Mouse (Mus musculus): ENCODE results near the gene Camkk2.

Gene Camkk2
- long read RNA-seq, experiment 1, full-length matches to known transcripts = 12 of 22 reads
- long read RNA-seq, experiment 1, partial matches to known transcripts = 1 of 22 reads
- long read RNA-seq, experiment 1, other reads (novel, unspliced or antisense) = 9 of 22 reads
- long read RNA-seq, experiment 2, transcript Camkk2-211 (16 exons, 2,751 nt) = major isoform, 7 of 19 reads
- long read RNA-seq, experiment 2, transcript Camkk2-202 (5 exons, 1,084 nt) = minor isoform, 6 of 19 reads
- long read RNA-seq, experiment 2, partial matches to known transcripts = 2 of 19 reads
- long read RNA-seq, experiment 2, other reads (novel, unspliced or antisense) = 4 of 19 reads

DNA sequence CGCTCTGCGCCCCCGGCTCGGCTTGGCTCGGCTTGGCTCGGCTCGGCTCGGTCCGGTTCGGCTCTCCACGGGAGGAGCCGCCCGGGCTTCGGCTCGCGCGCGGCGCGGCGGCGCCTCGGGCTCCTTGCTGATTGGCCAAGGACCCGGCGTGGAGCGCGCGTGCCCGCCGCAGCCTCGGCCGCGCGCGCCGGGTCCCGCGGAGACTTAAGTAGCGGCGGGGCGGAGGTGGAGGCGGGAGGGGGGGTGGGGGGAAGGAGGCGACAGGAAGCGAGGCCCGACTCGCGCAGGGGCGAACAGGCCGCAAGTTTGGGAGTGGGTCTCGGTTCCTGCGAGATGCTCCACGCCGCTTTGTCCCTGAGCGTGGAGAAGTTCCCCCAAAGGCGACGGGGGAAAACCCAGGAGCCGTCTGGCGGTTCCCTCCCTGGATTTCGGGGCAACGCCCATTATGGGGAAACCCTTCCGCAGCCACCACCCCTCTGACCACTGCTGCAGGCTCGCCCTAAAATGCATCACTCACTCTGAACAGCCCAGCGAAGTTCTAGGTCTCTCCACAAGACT lies at the start of gene Camkk2:
Gene Camkk2, minus strand, starts transcription at position 133 of the 558 bp plus-strand sequence.
- intact Hi-C loops (cut with DNase I) = no loop called here

DNA sequence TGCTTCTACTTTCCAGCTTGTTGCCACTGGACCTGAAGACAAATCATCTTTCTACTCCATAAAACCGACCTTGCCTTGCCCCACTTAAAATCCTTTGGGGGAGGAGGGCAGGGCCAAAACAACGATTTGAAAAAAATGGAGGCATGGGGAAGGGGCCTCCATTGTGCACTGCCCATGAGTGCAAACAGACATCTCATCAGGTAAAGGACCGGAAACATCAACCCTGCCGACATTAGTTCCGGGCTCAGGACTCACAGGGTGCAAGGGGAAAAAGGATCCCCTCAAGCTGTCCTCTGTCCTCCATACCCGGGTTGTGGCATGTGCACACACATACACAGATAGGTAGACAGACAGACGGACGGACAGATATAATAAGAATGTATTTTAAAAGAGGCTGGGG lies 45.9 kb upstream of the Camkk2 start:
- intact Hi-C loops (cut with DNase I) = no loop called here

DNA sequence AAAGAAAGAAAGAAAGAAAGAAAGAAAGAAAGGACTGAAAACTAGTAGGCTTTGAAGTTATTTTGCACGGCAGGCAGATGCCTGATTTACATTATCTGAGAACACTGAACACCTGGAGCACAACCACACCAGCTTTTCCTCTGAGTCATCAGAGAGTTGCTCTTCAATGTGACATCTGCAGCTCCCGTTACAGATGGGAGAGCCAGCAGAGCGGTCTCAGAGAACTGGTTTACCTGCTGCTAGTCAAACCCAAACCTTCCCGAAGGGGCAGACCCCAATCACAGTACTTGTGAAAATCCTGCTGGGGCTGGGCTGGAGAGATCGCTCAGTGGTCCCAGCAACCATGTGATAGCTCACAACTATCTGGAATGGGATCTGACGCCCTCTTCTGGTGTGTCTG lies 45.2 kb upstream of the Camkk2 start:
- intact Hi-C loops (cut with DNase I) = no loop called here

DNA sequence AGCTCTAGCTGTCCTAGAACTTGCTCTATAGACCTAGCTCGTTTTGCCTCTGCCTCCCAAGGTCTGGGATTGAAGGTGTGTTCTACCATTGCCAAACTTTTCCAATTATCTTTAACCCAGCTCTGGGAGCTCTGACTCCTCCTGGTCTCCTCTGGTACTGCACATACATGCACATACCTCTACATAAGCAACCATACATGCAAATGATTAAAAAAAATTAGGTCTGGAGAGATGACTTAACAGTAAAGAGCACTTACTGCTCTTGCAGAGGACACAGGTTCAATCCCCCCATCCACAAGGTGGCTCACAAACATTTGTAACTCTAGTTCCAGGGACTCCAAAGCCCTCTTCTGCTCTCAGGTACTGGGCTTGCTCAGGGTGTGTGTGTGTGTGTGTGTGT lies 44.8 kb upstream of the Camkk2 start:
- intact Hi-C loops (cut with DNase I) = no loop called here

DNA sequence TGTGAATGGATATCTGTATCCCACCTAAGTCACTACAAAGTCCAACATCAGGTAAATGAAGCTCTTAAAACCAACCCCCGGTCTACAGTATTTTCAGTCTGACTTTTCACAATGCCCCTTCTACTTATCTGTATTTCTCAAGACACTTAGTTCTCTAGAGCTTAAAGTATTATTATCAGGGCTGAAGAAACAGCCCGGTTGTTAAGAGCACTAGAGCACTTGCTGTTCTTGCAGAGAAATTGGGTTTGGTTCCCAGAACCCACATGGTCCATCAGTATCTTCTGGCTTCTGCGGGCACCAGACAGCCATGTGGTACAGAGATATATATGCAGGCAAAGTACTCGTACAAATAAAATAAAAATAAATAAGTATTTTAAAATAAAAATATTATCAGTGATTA lies 43.2 kb upstream of the Camkk2 start:
- intact Hi-C loops (cut with DNase I) = no loop called here

DNA sequence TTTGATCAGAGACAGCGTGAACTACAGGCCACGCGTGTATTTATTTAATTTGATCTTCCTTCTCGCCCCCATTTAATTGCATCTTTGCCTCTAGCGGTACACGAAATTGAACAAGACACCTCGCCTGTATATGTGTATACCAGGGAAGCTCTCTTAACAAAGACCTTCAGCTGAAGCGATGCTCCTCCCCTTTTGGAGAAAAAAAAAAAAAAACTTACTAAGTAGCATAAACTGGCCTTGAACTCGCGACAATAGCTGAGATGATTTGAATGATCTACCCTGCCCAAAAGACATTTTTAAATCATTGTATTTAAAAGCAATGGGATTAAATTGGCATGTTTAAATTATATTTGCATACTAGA lies 42.3 kb upstream of the Camkk2 start:
- intact Hi-C loops (cut with DNase I) = no loop called here

DNA sequence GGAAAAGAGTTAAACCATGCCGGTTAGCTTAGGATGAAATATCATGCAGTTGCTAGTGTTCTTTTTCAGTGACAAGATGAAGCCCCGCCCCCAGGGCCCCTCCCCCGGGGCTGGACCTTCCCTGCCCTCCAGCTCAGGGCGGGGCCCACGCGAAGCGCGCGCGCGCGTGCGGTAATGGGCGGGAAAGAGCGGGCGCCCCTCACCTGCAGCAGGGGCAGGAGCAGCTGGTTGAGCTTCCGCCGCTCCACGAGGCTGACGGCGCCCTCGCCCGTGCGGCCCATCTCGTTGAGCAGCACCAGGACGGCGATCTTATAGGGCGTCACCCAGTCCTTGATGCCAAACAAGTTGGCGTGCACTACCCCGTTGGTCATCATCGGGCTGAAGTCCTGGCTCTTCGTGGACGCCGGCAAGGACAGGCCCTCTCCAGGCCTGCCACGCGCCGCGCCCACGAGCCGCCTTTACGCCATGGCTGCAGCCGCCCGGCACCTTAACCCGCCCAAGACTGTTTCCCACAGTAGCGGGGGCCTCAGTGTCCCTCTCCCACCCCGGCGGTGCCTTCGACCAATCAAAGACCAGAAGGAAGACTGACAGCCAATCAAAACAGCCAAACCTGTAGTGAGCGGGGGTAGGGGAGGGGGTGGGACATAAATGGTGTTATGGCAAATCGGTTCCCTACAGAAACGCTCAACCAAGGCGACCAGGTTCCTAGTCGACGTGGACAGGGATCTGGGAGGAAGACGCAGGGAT lies 41.7 kb upstream of the Camkk2 start, which contains the start of gene Anapc5:
Gene Anapc5, minus strand, starts transcription at position 563 of the 747 bp plus-strand sequence.
- intact Hi-C loops (cut with DNase I) = no loop called here

DNA sequence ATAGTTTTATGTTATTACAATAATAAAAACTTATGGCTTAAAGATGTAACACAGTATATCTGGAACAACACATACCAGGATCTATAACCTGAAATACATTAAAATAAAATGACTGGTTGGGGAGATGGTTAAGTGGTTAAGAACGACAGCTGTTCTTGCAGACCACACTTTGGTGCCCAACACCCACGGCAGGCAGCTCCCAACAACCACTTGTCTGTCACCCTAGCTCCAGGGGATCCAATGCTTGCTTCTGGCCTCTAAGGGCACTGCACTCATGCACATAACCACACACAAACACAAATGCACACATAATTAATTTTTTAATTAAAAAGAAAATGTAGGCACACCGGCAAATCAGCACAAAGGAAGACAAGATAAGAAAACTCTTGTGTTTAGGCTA lies 33.5 kb upstream of the Camkk2 start:
- intact Hi-C loops (cut with DNase I) = loop anchor here (5.0 kb wide), 2 partner anchors 40 to 70 kb away; partner anchors contain the start of gene Rnf34

DNA sequence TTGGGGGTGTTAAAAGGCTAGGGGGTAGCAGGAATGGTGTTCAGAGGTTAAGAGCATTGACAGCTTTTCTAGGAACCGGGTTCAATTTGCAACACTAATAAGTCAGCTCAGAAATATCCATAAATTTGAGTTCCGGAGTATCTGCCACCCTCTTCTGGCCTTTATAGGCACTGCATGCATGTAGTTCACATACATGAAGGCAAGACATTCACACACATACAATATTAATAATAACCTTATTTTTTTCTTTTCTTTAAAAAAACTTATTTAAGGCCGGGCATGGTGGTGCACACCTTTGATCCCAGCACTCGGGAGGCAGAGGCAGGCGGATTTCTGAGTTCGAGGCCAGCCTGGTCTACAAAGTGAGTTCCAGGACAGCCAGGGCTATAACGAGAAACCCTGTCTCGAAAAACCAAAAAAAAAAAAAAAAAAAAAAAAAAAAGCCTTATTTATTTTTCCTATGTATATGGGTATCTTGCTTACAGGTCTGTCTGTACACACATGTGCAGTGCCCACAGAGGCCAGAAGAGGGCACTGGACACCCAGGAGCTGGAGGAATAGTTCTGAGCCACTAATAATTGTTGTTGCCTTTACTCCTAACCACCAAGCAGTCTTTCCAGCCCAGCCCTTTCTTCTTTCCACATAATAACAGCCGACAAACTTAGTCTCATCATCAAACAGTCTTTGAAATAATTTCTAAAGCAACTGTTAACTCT lies 32.3 kb upstream of the Camkk2 start:
- intact Hi-C loops (cut with DNase I) = loop anchor here (5.0 kb wide), 2 partner anchors 41 to 71 kb away; partner anchors contain the start of gene Rnf34

DNA sequence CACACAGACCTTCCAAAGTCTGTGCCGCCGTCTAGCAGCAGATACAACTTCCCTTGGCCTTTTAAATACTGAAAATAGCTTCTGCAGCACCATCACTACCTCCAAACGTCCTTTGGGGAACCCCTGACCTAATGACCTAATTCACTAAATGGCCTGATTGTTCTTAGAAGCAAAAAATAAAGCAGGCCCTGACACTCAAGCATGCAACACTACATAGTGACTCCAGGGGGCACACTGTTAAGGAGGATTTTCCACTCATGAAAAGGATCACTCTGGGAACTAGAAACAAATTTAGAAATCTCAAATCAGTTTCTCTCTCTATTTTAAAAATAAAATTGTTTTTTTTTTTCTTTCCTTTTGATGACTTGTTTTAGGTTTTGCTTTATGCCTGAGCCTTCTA lies 26.3 kb upstream of the Camkk2 start:
- intact Hi-C loops (cut with DNase I) = no loop called here

DNA sequence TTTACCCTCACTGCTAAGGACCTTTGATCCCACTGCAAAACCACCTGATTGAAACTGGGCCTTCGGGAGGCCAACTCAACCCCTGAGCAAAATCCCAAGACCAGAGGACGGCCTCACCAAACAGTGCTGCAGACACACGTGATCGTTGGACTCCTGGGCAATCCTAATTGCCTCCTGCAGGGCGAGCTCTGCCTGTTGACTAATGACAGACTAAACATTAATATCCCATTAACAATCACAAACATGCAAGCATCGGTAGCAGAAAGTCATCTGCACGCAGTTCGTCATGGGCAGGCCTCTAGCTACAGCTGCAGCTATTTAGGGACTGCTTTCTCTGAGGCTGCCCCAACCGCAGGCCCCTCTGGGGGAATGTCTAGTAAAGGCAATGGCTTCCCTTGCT lies 23.5 kb upstream of the Camkk2 start:
- intact Hi-C loops (cut with DNase I) = no loop called here

DNA sequence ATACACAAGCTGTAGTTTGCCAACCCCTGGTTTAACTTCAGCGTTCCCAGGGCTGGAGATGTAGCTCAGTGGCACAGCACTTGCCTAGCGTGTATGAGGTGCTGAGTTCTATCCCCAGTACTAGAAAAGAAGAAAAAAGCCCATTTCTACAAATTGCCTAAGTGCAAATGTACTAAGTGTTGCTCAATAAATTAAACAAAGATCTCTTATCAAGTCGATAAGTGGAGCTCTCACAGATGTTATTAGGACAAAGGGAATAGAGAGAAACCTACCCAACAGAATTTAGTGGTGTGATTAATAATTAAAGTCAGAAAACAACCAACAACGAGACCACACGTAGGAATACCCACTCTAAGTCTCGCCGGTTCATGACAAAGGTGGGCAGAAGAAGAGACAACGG lies 22.5 kb upstream of the Camkk2 start:
- intact Hi-C loops (cut with DNase I) = no loop called here

DNA sequence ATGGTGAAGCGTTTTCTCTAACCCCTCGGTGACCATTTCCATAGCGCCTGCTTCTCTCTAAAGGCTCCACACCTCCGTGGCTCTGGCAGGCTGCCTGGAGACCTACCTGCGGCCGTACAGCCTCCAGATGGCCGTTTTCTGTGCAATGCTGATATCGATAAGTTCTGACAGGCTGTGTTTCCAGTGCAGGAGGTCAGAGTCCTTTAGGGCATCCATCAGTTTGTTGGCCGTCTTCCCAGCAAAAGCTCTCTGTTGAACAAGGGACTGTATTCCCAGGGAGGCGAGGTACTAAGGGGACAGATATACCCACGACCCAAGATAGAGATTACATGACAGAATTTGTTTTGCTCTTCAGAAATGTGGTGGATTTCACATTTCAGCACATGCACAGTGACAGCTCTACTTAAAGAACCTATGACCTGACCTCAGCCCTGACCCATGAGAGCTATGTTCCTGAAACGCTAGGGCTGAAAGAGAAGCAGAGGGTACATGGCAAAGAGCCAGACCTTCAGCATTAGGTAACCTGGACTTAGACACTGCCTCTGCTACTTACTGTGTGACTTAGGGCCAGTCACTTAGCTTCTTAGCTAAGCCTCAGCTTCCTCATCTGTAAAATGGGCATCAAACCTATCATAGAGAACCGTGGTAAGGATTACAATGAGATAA lies 21.3 kb upstream of the Camkk2 start:
- intact Hi-C loops (cut with DNase I) = no loop called here

DNA sequence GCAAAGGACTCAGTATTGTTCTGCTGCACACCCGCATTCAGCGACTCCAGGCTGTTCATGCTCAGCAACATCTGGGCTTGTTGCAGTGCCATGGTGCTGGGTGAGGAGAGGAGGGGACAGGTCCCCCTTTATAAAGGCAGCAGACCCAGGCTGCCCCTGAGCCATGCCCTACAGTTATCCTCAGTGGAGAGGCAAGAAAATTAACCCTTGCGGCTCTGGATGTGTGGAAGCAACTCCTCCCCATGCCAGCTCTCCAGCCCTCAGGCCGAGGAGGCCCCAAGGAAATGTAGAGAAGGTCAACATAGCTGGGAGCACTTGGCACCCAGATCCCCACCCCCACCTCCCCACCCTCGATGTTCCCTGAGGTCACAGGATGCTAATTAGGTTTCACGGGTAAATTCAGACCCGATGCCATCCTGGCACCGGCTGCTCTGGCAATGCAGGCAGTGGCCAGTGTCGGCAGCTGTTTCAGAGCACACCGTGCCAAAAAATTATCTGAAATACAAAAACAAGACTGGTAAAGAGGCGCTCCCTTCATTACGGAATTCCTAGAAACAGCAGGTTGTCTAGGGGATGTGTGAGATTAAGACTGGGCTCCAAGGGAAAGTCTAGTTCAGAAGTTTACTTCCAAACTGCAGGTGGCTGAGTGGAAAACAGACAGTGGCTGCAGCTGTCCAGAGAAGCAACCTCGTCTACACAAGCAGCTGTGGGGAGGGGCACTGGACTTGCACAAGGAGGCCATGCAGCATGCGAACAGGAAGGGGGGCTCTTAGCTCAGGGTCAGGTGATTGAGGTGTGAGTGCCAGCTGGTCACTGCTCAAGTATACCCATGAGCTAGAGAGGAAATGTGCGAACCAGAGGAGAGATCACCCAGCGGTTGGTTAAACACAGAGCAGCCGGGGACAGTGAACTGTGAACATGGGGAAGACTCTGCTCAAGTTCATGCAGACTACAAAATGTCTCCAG lies 20.5 kb upstream of the Camkk2 start:
- intact Hi-C loops (cut with DNase I) = no loop called here

DNA sequence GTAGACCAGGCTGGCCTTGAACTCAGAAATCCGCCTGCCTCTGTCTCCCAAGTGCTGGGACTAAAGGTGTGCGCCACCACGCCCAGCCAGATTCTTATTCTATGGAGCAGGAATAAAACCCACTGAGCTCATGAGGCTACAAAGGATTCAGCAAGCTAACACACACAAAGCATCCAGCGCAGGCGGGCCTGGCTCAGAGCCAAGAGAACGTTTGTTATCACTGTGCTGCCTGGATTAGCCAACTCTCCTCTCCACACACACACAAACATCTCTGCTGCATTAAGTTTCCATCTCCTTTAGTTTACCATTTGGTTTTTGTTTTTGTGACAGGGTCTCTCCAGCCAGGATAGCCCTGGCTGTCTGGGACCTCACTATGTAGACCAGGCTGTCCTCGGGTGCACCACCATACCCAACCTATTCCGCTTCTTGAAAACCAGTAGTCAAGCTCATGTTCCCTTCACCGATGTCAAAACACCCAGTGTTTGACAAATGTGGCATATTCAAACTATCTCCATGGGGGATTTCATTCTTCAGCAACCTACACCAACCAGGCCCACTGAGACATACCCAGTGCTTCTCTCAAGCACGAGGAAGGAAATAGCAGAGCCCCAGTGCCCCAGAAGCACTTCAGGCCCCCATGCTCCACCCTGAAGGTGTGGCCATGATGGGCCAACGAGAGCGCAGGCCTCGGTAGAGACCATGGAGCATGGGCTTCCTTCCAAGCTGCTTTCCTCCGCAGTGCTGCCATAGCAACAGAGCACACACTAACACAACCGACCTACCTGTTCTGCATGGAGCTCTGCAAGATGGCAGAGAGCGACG lies 19.6 kb upstream of the Camkk2 start:
- intact Hi-C loops (cut with DNase I) = no loop called here

DNA sequence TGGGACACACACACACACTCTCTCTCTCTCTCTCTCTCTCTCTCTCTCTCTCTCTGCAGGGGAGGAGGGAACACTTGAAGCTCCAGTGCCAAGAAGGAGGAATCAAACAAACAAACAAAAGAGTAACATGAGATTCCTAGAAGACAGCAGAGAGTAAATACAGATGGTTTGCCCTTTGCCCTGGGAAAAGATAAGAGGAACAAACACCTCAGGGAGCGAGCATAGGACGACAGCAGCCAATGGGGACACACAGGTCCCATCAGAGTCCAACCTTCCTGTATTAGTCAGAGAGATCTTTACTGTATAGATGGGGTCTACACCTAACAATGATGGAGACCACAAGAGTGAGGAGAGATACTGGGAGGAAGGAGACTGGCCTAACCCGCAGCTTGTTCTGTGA lies 18.7 kb upstream of the Camkk2 start:
- intact Hi-C loops (cut with DNase I) = no loop called here

DNA sequence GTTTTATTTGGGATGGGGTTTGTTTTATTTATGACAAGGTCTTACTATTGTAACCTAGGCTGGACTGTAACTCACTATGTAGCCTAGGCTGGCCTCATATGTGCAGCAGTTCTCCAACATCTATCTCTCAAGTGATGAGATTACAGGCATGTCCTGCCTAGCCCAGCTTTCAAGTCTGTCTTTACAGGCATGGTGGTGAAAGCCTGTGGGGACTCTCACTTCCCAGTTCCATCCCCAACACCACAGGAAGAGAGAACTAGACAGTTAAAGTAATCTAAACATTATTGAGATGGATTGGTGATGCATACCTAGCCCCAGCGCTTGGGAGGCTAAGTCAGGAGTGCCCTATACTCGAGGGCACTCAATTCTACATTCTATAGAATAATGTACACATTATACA lies 9.5 kb upstream of the Camkk2 start:
- intact Hi-C loops (cut with DNase I) = no loop called here

DNA sequence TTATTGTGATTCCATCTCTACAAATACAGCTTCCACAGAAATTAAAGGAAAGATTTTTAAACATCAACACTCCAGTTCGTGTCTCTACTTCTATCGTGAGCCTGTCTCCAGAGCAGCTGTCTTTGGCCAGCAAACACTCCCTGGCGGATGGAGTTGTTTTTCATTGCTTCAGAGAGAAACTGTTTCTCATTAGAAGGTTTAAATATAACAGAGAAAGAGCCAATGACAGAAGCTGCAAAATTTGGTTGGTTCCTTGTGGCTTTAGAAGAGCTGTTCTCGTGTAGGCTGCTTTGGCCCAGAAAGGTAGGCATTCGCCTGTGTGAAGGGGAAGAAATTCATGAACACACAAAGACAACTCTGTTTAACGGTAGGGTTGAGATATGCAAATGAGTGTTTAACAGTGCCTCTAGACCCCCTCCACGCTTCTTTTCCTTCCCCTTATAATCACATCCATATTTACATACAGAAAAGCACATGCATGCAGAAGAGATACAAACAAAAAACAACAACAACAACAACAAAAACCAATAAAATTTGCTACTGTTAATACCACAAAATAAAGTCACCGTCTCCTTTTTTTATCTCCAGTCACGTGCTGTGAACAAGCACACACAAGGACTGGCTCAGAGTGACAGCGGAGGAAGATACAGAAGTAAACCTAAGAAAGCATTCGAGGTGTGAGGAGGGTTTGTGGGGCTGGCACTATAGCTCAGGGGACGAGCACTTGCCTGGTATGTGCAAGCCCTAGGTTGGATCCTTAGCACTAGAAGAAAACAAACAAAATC lies 7.0 kb upstream of the Camkk2 start:
- intact Hi-C loops (cut with DNase I) = no loop called here
